Mouse (Mus musculus): ENCODE results near the gene Lzts3.

- no peak for TF ChIP-seq KAT2A (conservative IDR thresholded peaks at IDR 0.05; ENCODE audit: low read depth, low read length)
- no peak for TF ChIP-seq TCF12 (IDR thresholded peaks at IDR 0.05; ENCODE audit: low read depth, low read length)
- TF ChIP-seq POLR2A (IDR thresholded peaks at IDR 0.05; ENCODE audit: control insufficient read depth in 1 of 2, insufficient read depth in 1 of 2, low read depth in 1 of 2, low read length in 2 of 2, poor library complexity in 1 of 2) = no peak
Measured at GRCm38 (mm10) chr2:130685426-130685825, 42.8 kb upstream of the Lzts3 start.
